Mouse (Mus musculus) fat pad, adult 2 months (tissue): ENCODE results near the gene Sik2.

Source experiments
- DNase-seq: peaks from one replicate; pipeline ENCODE4 v3.0.0-alpha.2; 2011; ENCODE audit warnings: low read depth, low spot score; ENCODE audit errors: extremely low read depth

Gene Sik2

DNA sequence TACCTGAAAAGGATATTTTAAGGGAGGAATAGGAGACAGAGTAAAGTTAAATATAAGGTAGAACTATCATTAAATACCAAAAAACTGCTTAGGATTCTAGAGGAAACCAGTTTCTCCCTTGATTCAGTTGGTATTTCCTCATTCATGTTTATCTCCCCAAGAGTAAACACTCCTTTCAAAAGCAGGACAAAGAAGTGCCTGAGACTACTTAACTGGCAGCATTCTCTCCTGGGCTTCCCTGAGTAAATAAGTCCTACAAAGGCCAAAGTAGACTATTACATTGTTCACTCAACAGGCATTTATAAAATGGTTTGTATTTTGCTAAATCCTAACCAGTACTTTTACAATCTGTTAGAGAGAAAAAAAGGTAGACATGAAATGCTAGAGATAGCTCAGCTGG, 22.2 kb downstream of the Sik2 start:
- DNase-seq = no peak

DNA sequence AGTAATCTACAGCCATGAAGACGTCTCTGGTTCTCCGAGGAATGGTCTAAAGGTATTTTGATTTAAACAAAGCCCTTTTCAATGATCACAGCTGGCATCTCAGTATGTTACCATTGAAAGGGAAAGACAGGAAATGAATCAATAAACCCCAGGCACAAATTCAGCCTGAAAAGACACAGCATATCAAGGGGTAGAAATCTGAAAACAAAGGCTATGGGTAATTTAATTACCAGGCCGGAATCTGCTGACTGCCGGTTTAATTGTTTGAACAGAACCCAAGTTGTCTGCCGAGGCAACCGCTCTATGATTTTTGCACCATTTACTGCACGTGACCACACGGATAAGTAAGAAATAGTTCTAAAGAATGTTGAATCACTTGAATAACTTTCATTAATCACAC, 22.8 kb downstream of the Sik2 start:
- DNase-seq = no peak

DNA sequence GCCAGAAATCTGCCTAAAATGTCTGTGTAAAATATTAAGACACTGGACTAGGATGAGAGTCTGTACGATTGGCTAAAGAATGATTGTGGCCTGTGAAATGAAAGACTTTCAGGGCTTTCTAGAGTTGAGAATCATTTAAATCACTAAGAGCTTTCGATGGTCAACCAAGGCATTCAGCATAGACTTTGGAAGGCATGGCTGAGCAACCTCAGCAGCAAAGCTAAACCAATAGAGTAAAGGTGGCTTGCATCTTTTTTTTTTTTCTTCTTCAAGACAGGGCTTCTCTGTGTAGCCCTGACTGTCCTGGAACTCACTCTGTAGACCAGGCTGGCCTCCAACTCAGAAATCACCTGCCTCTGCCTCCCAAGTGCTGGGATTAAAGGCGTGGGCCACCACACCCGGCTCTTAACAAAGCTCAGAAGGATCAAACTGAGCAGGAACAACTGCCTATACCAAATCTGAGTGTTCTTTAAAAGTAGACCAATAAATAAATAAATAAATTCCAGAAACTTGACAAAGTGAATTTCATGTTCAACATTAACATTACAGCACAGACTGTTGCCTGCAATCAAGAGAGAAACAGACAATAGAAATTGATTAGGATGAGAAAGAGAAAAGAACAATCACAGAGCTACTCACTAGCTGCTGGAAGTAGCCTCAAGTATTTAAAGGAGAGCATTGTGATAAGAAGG, 27.2 kb downstream of the Sik2 start:
- DNase-seq = no peak

DNA sequence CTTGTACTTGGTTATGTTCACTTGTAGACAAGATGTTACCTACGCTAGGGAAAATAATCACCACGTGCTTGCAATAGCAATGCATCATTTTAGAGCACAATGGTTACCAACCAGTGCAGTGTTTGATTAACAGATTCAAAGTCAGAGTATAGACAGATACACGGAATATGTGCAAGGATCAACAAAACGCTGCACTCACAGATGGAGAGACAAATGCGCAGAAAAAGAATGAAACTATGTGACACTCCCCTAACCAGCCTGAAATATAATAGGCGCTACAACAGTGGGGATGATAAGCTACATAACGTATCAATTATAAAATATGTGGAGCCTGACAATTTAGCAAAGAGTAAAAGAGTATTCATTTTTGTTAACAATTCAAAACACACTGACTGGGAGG, 34.2 kb downstream of the Sik2 start:
- DNase-seq = no peak

GRCm38 (mm10) chr9:50970413-50970812, 38.5 kb downstream of the Sik2 start:
- DNase-seq = no peak

GRCm38 (mm10) chr9:50969266-50969665, 39.6 kb downstream of the Sik2 start:
- DNase-seq = no peak

GRCm38 (mm10) chr9:50966277-50966676, 42.6 kb downstream of the Sik2 start:
- DNase-seq = no peak

- no peak for DNase-seq
Measured at GRCm38 (mm10) chr9:50965392-50965791, 43.5 kb downstream of the Sik2 start.

- DNase-seq = no peak
Measured at GRCm38 (mm10) chr9:50964911-50965310, 44.0 kb downstream of the Sik2 start.

DNA sequence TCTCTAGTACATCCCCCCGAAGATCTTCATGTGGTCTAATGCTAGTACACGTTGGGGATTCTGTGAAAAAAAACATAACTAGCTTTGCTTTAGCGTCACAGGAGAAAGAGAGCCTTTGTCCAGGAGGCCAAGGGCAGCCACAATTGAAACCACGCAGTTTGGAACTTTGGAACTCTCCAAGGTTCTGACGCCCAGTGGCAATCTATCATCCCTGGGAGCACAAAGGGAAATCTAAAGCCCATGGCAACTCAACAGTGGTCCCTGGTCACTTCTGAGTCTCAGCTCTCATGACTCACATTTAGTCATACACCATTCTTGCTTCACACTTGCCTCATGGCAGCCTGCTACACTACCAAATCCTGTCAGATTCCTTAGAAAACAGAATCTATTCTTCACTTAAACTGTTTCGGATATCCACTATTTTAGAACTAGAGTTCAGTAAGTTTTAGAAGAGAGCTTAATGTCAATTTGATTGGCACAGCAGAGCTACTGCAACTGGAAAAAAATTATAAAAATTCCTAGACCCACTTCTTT, 50.9 kb downstream of the Sik2 start:
- DNase-seq = no peak

GRCm38 (mm10) chr9:50955176-50955575, 53.7 kb downstream of the Sik2 start:
- DNase-seq = no peak

DNA sequence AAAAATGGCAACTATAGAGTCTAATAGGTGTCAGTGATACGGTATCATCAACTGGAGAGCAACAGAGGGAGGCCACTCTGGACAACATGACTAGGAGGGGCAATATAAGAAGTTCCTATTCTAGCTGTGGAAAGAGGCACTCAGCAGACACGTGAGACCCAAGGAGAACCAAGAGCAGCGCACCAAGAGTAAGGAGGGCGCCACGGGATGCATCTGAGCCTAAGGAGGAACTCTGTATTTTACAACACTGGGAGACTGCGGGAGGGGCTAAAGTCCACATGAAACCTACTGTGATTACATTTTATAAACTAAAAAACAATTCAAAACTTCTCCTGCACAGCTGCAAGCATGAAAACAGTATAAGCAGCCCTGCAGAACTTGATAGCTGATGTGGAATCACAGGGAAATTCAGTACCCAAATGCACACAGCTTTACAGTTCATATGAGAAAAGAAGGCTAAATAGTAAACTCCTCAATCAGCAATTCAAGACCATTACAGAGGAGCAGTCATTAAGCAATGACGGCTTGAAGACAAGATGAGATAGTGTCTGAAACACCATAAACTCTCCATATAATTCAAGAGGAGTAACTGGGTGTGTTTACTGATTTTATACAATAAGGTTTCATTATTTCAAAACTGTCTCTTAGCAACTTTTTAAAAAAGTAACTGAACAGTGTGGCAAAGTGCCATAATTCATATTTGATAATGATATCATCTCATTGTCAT, 60.6 kb downstream of the Sik2 start:
- no peak for DNase-seq

GRCm38 (mm10) chr9:50946338-50946737, 62.5 kb downstream of the Sik2 start:
- DNase-seq = no peak

DNA sequence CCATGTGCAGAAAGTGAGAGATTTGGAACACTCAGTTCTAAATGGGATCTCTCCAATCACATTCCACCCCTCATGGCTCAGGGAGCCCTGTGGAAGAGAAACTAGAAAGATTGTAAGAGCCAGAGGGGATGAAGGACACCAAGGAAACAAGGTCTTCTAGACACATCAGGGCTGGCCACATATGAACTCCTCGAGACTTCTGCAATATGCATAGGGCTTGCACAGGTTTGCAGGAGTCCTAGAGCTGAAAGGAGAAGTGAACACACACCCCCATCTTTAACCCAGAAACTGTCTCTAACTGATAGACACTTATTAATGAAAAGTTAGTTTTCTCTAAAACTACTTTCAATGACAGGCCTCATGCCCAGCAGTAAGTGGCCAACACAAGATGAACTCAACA, 64.0 kb downstream of the Sik2 start:
- no peak for DNase-seq

- DNase-seq = no peak
Measured at GRCm38 (mm10) chr9:50942711-50943110, 66.2 kb downstream of the Sik2 start.

DNA sequence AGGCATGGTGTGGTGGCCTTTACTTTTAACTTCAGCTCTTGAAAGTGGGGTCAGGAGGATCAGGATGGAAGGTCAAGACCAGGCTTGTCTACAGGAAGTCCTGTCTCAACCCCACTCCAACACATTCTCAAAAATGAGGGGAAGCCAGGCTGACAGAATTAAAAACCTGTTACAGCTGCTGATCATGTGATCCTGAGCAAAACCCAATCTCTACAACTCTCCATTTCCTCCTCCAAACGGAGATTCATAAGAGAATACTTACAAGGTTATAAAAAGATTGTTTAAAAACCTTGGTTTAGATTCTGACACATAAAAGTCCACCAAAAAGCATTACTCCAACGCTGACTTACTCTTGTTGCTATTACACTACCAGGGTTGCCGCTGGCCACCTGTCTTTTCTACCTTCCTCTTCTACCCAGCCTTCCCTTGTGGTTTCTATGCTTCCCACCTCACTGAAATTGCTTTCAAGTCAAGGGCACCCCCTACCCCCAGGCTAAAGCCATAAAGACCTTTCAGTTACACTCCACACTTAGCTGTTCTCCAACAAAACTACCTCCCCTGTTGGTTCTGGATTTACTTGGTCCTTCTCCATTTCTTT, 67.0 kb downstream of the Sik2 start:
- DNase-seq = no peak

DNA sequence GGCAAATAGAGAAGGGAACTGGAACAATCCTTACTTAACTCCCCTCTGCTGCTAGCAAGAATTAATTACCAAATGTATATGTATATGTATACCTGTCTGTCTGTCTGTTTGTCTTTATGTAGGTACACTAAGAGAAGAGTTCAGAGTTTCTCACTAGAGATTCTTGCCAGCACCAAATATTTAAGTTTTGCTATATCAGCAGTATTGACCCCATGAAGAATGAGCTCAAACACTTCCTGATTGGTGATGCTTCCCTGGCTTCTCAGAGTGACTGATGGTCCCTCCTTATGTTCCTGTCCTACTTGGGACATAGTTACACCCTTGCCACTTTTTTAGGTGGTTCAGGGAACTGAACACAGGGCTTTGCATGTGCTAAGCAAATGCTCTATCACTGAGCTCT, 78.9 kb downstream of the Sik2 start:
- no peak for DNase-seq

DNA sequence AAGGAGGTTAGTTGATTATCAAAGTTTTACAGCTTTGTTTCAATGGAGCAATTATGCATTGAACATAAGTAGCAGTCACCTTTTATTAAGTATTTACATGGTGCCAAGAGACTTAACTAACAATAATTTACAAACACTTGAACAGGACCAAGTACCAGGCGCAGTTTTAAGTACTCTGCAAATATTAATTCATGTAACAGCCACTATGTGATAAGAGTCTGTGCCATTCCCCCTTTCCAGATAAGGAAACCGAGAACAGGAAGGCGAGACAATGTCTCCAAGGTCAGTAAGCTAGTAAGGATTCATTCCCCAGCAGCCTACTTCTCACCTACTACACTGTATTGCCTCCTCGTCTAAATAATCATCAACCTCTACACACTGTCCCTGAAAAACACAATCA, 83.1 kb downstream of the Sik2 start:
- DNase-seq = no peak

DNA sequence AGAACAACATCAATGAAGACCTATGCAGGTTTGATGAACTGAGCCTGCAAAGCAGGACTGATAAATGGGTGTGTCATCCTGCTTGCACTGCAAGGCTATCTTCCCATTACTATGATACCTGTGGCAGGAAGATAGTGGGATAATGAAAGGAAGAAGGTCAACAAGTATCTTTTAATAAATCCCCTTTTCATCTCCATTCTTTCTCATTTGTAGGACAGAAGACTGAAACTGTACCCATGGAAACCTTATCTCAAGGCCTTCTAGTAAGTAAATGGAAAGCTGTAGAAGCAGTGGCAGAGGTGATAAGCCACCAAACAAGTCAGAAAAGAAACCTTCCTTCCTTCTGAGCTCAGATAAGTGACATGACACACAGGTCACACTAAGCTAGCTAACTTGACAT, 84.4 kb downstream of the Sik2 start:
- no peak for DNase-seq

- no peak for DNase-seq
Measured at GRCm38 (mm10) chr9:50922363-50923153, 86.3 kb downstream of the Sik2 start.
